Mouse (Mus musculus) heart, postnatal 0 days (tissue): ENCODE data around the gene Fgfr2. TPM values are rescaled to one million over a fixed set of nuclear protein-coding genes. Genes with fewer than 3 reads are reported as not detected.

Experiments
- ATAC-seq: fragments of 200-750 bp; cut with Nextera tagmentation; 2 replicates; pipeline ENCODE4 v1.8.0; 2017; ENCODE audit warnings: low read depth, moderate number of reproducible peaks, moderate library complexity; ENCODE audit not compliant: insufficient read depth
- DNase-seq: peaks from one replicate; pipeline ENCODE4 v3.0.0-alpha.2; 2016; ENCODE audit warnings: low spot score
- H3K27ac ChIP-seq: fragments of 300-500 bp; sonication (generic); 2 replicates; pipeline ENCODE4 v1.5.1; 2014; ENCODE audit warnings: low read depth, mild to moderate bottlenecking
- H3K27me3 ChIP-seq: fragments of 300-500 bp; sonication (generic); 2 replicates; pipeline ENCODE4 v1.6.1; 2014; ENCODE audit warnings: low read length, mixed read lengths; ENCODE audit not compliant: control insufficient read depth, insufficient read depth
- H3K36me3 ChIP-seq: fragments of 300-500 bp; sonication (generic); replicated peaks from 2 replicates; pipeline ENCODE4 v1.6.1; 2014; ENCODE audit warnings: low read length, mixed read lengths; ENCODE audit not compliant: control insufficient read depth, insufficient read depth
- H3K4me1 ChIP-seq: fragments of 300-500 bp; sonication (generic); 2 replicates; pipeline ENCODE4 v1.6.1; 2014; ENCODE audit warnings: antibody characterized with exemption; ENCODE audit not compliant: control insufficient read depth, insufficient read depth
- H3K4me2 ChIP-seq: fragments of 300-500 bp; sonication (generic); 2 replicates; pipeline ENCODE4 v1.6.1; 2014; ENCODE audit warnings: low read depth, mild to moderate bottlenecking, low read length, moderate library complexity
- H3K4me3 ChIP-seq: fragments of 300-500 bp; sonication (generic); 2 replicates; pipeline ENCODE4 v1.5.1; 2014; ENCODE audit warnings: low read depth, low read length
- H3K9ac ChIP-seq: fragments of 300-500 bp; sonication (generic); replicated peaks from 2 replicates; pipeline ENCODE4 v1.6.1; 2014; ENCODE audit warnings: low read depth, low read length, mixed read lengths
- H3K9me3 ChIP-seq: fragments of 300-500 bp; sonication (generic); replicated peaks from 2 replicates; pipeline ENCODE4 v1.6.1; 2016; ENCODE audit warnings: low read length; ENCODE audit not compliant: control insufficient read depth
- CTCF ChIP-seq: IDR thresholded peaks from 2 replicates; pipeline ENCODE4 v1.5.1; 2016; ENCODE audit warnings: antibody characterized with exemption, control low read depth, low read depth
- EP300 ChIP-seq: IDR thresholded peaks from 2 replicates; pipeline ENCODE4 v1.6.1; 2016; ENCODE audit warnings: antibody characterized with exemption, low read depth
- WGBS: fragments of 180-500 bp; shearing (Covaris S2); extraction: QIAGEN DNeasy Blood & Tissue Kit; methylation state at CpG from one replicate; pipeline ENCODE4 v1.1.7; 2014; 5-methylcytosine and 5-hydroxymethylcytosine counted together
- polyA plus RNA-seq: library from polyadenylated mRNA; unstranded; fragments of >200 nt; fragmentation: Nextera tagmentation; extraction: Ambion mirVana; gene quantifications from 2 replicates; pipeline ENCODE4 v1.2.1, GENCODE M21; 2015
- total RNA-seq: library from RNA; depleted of rRNA; stranded (reverse); fragments of >200 nt; gene quantifications from 2 replicates; pipeline ENCODE4 v1.2.3, GENCODE M21; 2014; ENCODE audit warnings: low replicate concordance

Gene Fgfr2
- total and polyA plus RNA-seq, 2 experiments from 2014 or later, result 3.8 to 11.5 TPM

DNA sequence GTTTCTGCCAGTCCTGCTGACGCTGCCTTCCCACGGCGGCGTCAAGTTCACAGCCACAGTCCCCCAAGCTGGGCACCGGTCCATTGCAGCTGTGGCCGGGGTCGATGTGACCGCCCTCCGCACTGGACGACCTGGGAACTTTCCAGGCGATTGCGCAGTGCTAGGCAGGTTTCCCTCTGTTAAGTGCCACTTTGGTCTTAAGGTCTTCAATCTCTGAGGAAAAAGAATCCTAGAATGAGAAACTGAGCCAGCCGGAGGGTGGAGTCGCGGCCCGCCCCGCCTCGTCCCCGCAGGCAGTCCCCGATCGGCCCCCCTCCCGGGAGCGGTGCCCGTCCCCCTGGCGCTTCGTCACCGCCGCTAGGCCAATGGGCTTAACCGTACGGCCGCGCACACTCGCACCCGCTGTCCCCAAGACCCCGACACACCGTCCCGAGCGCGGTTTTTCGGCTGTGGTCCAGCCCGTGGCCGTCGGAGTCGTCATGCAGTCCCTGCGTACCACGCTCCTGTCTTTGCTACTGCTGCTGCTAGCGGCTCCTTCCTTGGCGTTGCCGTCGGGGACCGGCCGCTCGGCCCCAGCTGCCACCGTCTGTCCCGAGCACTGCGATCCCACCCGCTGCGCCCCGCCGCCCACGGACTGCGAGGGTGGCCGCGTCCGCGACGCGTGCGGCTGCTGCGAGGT, 2187.2 kb downstream of the Fgfr2 start, which contains the start of gene Htra1:
Gene Htra1 (plus strand): TSS at position 319 of the 679 bp plus-strand sequence.
- under 1% methylated on average over 70 of the region's 70 CpGs for WGBS
- TF ChIP-seq CTCF, result no peak
- no peak for TF ChIP-seq EP300
- peaks cover 27% of the 10 kb centered on the region for H3K4me1 ChIP-seq
- H3K27ac ChIP-seq, result peak within 1 kb of the TSS; percentile 69
- no peaks in the 10 kb centered on the region for H3K36me3 ChIP-seq
- peaks cover 9% of the 10 kb centered on the region; the same call in 1 of the 2 replicates for H3K27me3 ChIP-seq
- peak within 1 kb of the TSS; percentile 96 for H3K4me2 ChIP-seq
- no peaks in the 10 kb centered on the region for H3K9me3 ChIP-seq
- ATAC-seq, result peak; percentile 94
- peak within 1 kb of the TSS; percentile 70 for H3K9ac ChIP-seq
- peak within 1 kb of the TSS; percentile 53 for H3K4me3 ChIP-seq
- peak; percentile 66 for DNase-seq

DNA sequence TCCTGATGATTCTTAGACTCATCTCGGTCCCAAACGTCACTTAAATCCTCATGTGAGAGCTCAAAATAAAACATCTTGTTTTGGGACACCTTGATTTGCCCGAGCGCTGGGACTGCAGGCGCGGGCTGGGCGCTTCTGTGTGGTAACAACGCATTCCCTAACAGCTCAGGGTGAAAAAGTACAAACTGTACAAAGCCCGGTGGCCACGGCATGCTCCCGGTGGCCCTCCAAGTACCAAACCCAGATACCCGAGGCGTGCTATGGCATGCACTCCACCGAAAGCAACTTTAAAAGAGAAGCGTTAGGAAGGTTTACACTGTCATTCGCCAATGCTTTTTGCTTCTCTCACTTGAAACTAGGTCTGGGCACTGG, 2187.7 kb downstream of the Fgfr2 start:
- Histone ChIP-seq H3K27ac (peak overlapping the region; percentile 69), H3K4me2 (peak overlapping the region; percentile 96), H3K4me3 (peak overlapping the region; percentile 53), H3K9ac (peak overlapping the region; percentile 70), H3K36me3 (no peaks in the 10 kb centered on the region), H3K4me1 (peaks cover 24% of the 10 kb centered on the region), H3K27me3 (peaks cover 9% of the 10 kb centered on the region; the same call in 1 of the 2 replicates), H3K9me3 (no peaks in the 10 kb centered on the region)
- TF ChIP-seq CTCF, result no peak
- no peak for TF ChIP-seq EP300
- 5% methylated on average over 16 of the region's 16 CpGs for WGBS
- DNase-seq (no peak), ATAC-seq (peak; percentile 21; the same call in 1 of the 2 replicates)

DNA sequence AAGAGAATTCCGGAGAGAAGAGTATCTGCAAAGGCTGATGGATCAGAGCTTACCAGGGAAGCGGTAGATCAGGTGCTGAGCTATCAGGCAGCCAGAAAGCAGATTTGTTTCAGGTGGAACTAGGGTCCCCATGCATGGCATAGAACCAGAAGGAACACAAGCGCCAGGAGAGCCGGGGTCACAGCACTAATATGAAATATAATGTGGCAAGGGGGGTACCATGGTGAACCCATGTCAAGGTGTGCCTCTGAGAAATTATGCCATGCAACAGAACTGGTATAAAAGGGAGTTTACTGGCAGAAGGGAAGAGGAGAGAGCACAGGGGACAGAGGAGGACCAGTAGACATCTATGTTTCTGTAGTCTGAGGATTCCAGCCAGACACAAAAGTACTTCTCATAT, 2188.5 kb downstream of the Fgfr2 start:
- WGBS, result 84% methylated on average over 4 of the region's 4 CpGs
- DNase-seq, result no peak
- ATAC-seq, result no peak
- peaks cover 17% of the 10 kb centered on the region for H3K4me1 ChIP-seq
- TF ChIP-seq CTCF (no peak), EP300 (no peak)
- H3K36me3 ChIP-seq, result no peaks in the 10 kb centered on the region
- H3K4me3 ChIP-seq, result no peak overlapping the region
- no peak overlapping the region for H3K9ac ChIP-seq
- no peak overlapping the region for H3K27ac ChIP-seq
- peaks cover 9% of the 10 kb centered on the region; the same call in 1 of the 2 replicates for H3K27me3 ChIP-seq
- H3K9me3 ChIP-seq, result no peaks in the 10 kb centered on the region
- no peak overlapping the region; the same call in 1 of the 2 replicates for H3K4me2 ChIP-seq

DNA sequence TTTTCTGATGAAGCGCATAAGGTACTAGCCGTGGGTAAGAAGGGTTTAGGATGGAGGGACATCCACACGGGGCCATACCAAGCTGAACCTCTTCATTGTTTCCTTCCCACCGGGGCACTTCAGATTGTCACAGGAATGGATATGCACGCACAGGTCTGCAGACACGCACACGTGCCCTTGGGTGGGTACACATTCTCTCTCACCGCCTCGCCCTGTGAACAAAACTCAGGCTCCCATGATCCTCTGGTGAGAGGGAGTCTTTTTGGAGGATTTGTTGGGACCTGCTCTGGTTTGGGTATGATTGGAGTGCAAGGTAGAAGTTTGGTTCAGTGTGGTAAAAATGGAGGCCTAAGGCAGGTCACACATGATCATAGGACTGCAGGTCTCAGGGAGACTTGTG, 2190.2 kb downstream of the Fgfr2 start:
- no peak for TF ChIP-seq CTCF
- no peak for TF ChIP-seq EP300
- Histone ChIP-seq H3K4me3 (no peak overlapping the region), H3K27ac (no peak overlapping the region), H3K4me1 (peaks cover 13% of the 10 kb centered on the region), H3K4me2 (no peak overlapping the region), H3K36me3 (no peaks in the 10 kb centered on the region), H3K9me3 (no peaks in the 10 kb centered on the region), H3K9ac (no peak overlapping the region), H3K27me3 (peaks cover 9% of the 10 kb centered on the region; the same call in 1 of the 2 replicates)
- ATAC-seq (no peak), DNase-seq (no peak)
- 93% methylated on average over 9 of the region's 9 CpGs for WGBS

DNA sequence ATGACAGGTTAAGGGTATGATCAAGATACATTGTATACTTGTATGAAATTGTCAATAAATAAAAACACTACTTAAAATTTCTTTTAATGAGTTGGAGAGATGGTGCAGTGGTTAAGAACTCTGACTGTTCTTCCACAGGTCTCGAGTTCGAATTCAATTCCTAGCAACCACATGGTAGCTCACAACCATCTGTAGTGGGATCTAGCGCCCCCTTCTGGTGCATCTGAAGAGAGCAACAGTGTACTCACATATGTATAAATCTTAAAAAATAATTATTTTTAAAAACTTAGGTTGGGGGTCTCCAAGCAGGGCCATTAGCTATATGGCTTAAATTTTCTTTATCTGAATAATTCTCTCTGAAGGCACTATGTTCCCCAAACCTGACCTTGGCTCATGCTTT, 2192.7 kb downstream of the Fgfr2 start:
- H3K27ac ChIP-seq, result no peak overlapping the region
- no peak for TF ChIP-seq CTCF
- TF ChIP-seq EP300, result no peak
- 56% methylated on average over 3 of the region's 3 CpGs for WGBS
- no peaks in the 10 kb centered on the region for H3K36me3 ChIP-seq
- H3K9me3 ChIP-seq, result no peaks in the 10 kb centered on the region
- H3K27me3 ChIP-seq, result peaks cover 5% of the 10 kb centered on the region; the same call in 1 of the 2 replicates
- peaks cover 4% of the 10 kb centered on the region; the same call in 1 of the 2 replicates for H3K4me1 ChIP-seq
- H3K9ac ChIP-seq, result no peak overlapping the region
- H3K4me3 ChIP-seq, result no peak overlapping the region
- DNase-seq (no peak), ATAC-seq (no peak)
- no peak overlapping the region for H3K4me2 ChIP-seq
